Mouse (Mus musculus): ENCODE results near the gene Zfp568. TPM values are rescaled to one million over a fixed set of nuclear protein-coding genes. Genes with fewer than 3 reads are reported as not detected.

The Zfp568 gene
- total and polyA plus RNA-seq, 2 experiments from 2014 or later = 2.1 to 7.3 TPM

DNA sequence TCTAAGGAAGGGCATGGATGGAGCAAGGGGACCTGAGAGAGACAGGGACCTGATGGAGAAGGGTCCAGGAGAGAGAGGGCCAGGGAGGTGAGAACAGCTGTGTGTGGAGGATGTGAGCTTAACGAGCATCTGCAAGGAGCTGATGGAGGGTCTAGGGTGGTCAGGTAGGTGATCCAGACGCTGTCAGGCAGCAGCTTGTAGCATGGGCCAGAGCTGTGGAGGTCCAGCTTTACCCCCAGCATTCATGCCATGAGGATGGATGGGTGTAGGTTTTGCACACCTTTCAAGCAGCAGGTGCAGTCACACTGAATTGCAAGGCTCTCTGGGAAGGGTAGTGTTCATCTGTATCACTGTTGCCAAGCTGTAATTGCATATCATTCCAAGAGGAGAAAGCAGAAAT is 35.8 kb downstream of the Zfp568 start:
- peaks cover 65% of the 10 kb centered on the region for H3K36me3 ChIP-seq (ENCODE audit: insufficient read depth)
- no peak for ATAC-seq
- no peak for TF ChIP-seq CTCF (IDR thresholded peaks at IDR 0.05; ENCODE audit: low read depth)

DNA sequence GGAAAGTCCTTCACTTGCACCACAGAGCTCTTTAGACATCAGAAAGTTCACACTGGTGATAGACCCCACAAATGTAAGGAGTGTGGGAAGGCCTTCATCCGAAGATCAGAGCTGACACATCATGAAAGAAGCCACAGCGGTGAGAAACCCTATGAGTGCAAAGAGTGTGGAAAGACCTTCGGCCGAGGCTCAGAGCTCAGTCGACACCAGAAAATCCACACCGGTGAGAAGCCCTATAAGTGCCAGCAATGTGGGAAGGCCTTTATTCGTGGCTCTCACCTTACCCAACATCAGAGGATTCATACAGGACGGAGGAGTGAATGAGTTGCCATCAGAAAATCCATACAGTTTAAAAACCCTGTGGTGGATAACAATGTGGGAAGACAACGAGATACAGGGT is 39.6 kb downstream of the Zfp568 start:
- no peaks in the 10 kb centered on the region for H3K9me3 ChIP-seq (ENCODE audit: low read length)
- H3K27ac ChIP-seq (ENCODE audit: low read depth, low read length) = no peak overlapping the region
- no peak overlapping the region for H3K4me2 ChIP-seq (ENCODE audit: low read depth)
- peaks cover 49% of the 10 kb centered on the region for H3K36me3 ChIP-seq (ENCODE audit: insufficient read depth)
- no peaks in the 10 kb centered on the region for H3K27me3 ChIP-seq (ENCODE audit: insufficient read depth, low read length)
- no peaks in the 10 kb centered on the region for H3K4me1 ChIP-seq (ENCODE audit: insufficient read depth)
- DNase-seq = no peak
- no peak for ATAC-seq
- TF ChIP-seq CTCF (IDR thresholded peaks at IDR 0.05; ENCODE audit: low read depth) = no peak
- no peak overlapping the region for H3K9ac ChIP-seq
- H3K4me3 ChIP-seq (ENCODE audit: low read depth, low read length) = no peak overlapping the region
- WGBS = 95% methylated on average over 9 of the region's 9 CpGs

More for the DNA sequence above, 35.8 kb downstream of the Zfp568 start:
- Histone ChIP-seq H3K27ac (ENCODE audit: low read depth, low read length) (no peak overlapping the region), H3K4me2 (ENCODE audit: low read depth) (no peak overlapping the region), H3K4me1 (ENCODE audit: insufficient read depth) (no peaks in the 10 kb centered on the region), H3K27me3 (ENCODE audit: insufficient read depth, low read length) (no peaks in the 10 kb centered on the region), H3K9ac (no peak overlapping the region), H3K9me3 (ENCODE audit: low read length) (no peaks in the 10 kb centered on the region), H3K4me3 (ENCODE audit: low read depth, low read length) (no peak overlapping the region)
- no peak for DNase-seq
- WGBS = 97% methylated on average over 2 of the region's 2 CpGs

DNA sequence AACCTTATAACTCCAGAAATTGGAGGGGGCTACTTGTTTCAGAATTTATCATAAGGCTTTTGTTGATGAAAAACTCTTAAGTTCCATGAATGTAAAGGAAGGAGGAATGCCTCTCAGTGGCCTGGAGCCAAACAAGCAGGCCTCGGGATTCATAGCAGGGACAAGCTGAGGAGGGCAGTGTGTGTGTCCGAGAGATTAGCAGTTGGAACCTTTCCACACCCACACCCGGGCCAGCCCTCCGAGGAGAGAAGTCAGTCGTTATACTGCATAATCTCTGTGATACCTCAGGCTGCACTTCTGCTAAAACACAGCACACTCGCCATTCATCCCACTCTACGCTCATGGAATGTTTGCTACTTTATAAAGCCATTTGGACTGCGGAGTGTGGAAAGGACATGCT is 40.0 kb downstream of the Zfp568 start:
- DNase-seq = no peak
- no peaks in the 10 kb centered on the region for H3K27me3 ChIP-seq (ENCODE audit: insufficient read depth, low read length)
- ATAC-seq = no peak
- 88% methylated on average over 8 of the region's 8 CpGs for WGBS
- no peak overlapping the region for H3K27ac ChIP-seq (ENCODE audit: low read depth, low read length)
- H3K9ac ChIP-seq = no peak overlapping the region
- no peak overlapping the region for H3K4me3 ChIP-seq (ENCODE audit: low read depth, low read length)
- peaks cover 45% of the 10 kb centered on the region for H3K36me3 ChIP-seq (ENCODE audit: insufficient read depth)
- no peak overlapping the region for H3K4me2 ChIP-seq (ENCODE audit: low read depth)
- TF ChIP-seq CTCF (IDR thresholded peaks at IDR 0.05; ENCODE audit: low read depth) = no peak
- no peaks in the 10 kb centered on the region for H3K4me1 ChIP-seq (ENCODE audit: insufficient read depth)
- no peaks in the 10 kb centered on the region for H3K9me3 ChIP-seq (ENCODE audit: low read length)

DNA sequence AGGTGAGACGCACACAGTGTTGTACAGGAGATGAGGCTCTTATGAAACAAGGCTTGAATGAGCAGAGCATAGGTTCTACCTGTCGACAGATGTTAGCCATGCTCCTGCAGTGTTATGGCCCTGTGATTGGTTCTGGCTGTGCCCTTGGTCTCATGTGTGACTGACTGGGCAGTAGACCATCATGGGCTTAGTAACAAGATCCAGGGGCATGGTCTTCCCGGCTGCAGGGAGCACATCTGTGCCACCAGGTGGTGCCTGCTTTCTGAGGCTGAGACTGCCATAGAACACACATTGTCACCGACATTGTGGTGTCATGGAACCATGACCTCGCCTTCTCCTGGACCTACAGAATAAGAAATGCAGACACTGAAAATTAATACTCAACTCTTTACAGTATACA is 41.6 kb downstream of the Zfp568 start:
- H3K27ac ChIP-seq (ENCODE audit: low read depth, low read length) = no peak overlapping the region
- H3K9me3 ChIP-seq (ENCODE audit: low read length) = no peaks in the 10 kb centered on the region
- peaks cover 42% of the 10 kb centered on the region for H3K36me3 ChIP-seq (ENCODE audit: insufficient read depth)
- H3K27me3 ChIP-seq (ENCODE audit: insufficient read depth, low read length) = no peaks in the 10 kb centered on the region
- no peak overlapping the region for H3K9ac ChIP-seq
- ATAC-seq (no peak), DNase-seq (no peak)
- no peak overlapping the region for H3K4me2 ChIP-seq (ENCODE audit: low read depth)
- no peaks in the 10 kb centered on the region for H3K4me1 ChIP-seq (ENCODE audit: insufficient read depth)
- TF ChIP-seq CTCF (IDR thresholded peaks at IDR 0.05; ENCODE audit: low read depth) = 0 out of 2 replicates have a peak, but pooled peaks have one; percentile 16
- 83% methylated on average over 5 of the region's 5 CpGs for WGBS
- H3K4me3 ChIP-seq (ENCODE audit: low read depth, low read length) = no peak overlapping the region

DNA sequence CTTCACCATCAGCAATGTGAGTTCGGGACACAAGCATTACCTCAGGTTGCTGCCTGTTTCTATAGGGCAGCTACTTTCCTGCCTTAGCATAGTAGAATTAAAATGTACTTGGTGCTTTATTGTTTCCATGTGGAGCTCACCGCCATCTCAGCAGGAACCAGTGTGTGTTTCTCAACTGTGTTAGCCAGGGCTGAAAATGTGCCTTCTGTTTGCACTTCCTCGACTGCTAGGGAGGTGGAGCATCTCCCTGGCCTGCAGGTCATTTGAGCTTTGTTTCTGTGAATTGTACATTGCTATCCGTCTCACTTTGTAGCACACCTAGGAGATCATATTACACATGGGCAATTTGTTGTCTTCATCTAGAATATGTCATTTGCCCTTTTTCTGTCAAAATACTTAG is 43.6 kb downstream of the Zfp568 start:
- no peak for TF ChIP-seq CTCF (IDR thresholded peaks at IDR 0.05; ENCODE audit: low read depth)
- H3K9me3 ChIP-seq (ENCODE audit: low read length) = no peaks in the 10 kb centered on the region
- H3K4me2 ChIP-seq (ENCODE audit: low read depth) = no peak overlapping the region
- no peak overlapping the region for H3K27ac ChIP-seq (ENCODE audit: low read depth, low read length)
- WGBS = 77% methylated on average over 4 of the region's 4 CpGs
- H3K4me3 ChIP-seq (ENCODE audit: low read depth, low read length) = no peak overlapping the region
- no peak for ATAC-seq
- no peaks in the 10 kb centered on the region for H3K4me1 ChIP-seq (ENCODE audit: insufficient read depth)
- no peak for DNase-seq
- H3K27me3 ChIP-seq (ENCODE audit: insufficient read depth, low read length) = no peaks in the 10 kb centered on the region
- no peak overlapping the region for H3K9ac ChIP-seq
- H3K36me3 ChIP-seq (ENCODE audit: insufficient read depth) = peaks cover 33% of the 10 kb centered on the region

DNA sequence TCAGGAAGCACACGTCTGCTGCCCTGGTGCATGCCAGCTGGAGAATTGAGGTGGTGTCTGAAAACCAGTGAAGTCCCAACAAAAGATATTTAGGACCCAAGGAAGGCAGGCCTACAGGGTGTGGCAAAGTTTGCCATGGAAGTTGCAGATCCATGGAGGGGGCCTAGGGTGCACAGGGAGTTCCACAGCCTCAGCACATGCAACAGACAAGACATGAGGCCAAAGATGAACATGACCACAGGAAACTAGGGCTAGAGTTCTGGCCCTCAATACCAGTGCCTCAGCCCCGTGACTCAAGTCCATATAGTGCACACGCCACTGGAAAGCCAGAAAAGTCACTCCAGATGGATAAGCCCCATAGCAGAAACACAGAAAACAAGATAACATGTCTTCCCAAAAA is 44.8 kb downstream of the Zfp568 start:
- Histone ChIP-seq H3K27me3 (ENCODE audit: insufficient read depth, low read length) (no peaks in the 10 kb centered on the region), H3K4me3 (ENCODE audit: low read depth, low read length) (no peak overlapping the region), H3K9me3 (ENCODE audit: low read length) (no peaks in the 10 kb centered on the region), H3K9ac (no peak overlapping the region), H3K4me1 (ENCODE audit: insufficient read depth) (no peaks in the 10 kb centered on the region), H3K36me3 (ENCODE audit: insufficient read depth) (peaks cover 21% of the 10 kb centered on the region), H3K27ac (ENCODE audit: low read depth, low read length) (no peak overlapping the region), H3K4me2 (ENCODE audit: low read depth) (no peak overlapping the region)
- 91% methylated on average over 3 of the region's 3 CpGs for WGBS
- TF ChIP-seq CTCF (IDR thresholded peaks at IDR 0.05; ENCODE audit: low read depth) = no peak
- ATAC-seq (no peak), DNase-seq (no peak)

DNA sequence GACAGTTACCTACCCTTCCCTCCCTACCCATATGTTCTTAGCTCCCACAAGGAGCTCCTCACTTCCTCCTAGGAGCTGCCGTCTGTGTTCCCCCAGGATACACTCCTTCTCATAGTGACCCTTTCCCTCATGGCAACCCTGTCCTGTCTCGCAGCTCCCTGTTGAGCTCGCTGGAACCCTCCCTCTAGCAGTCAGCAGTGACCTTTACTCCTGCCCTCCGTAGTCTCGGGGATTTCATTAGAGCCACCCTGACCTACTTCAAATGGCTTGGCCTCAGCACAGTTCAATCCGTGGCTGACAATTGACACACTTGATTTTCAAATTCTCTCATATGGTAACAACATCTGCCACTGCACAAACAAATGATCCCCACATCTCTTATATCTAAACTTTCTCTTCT is 46.9 kb downstream of the Zfp568 start:
- no peak overlapping the region for H3K4me3 ChIP-seq (ENCODE audit: low read depth, low read length)
- WGBS = 51% methylated on average over 6 of the region's 6 CpGs
- ATAC-seq = no peak

DNA sequence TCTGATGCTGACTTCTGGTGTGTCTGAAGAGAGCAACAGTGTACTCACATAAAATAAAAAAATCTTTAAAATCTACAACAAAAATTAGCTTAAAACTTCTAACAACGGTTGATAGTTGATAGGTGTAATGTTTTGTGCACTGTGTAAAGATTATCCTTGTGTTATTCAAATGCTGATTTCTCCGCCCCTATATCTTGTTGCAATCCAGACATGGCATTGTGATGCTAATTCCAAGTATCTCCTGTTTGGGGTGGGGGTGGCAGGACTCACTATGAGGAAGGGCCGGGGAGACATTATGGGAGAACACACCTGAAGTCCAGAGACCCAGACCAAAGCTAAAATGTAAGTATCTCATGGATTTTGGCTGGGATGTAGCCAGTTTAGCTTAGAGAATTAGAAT is 47.6 kb downstream of the Zfp568 start:
- H3K27me3 ChIP-seq (ENCODE audit: insufficient read depth, low read length) = no peaks in the 10 kb centered on the region
- WGBS = 68% methylated on average over 3 of the region's 3 CpGs
- H3K4me1 ChIP-seq (ENCODE audit: insufficient read depth) = no peaks in the 10 kb centered on the region
- no peak overlapping the region for H3K4me3 ChIP-seq (ENCODE audit: low read depth, low read length)
- H3K9ac ChIP-seq = no peak overlapping the region
- H3K27ac ChIP-seq (ENCODE audit: low read depth, low read length) = no peak overlapping the region
- no peak for TF ChIP-seq CTCF (IDR thresholded peaks at IDR 0.05; ENCODE audit: low read depth)
- ATAC-seq = no peak
- H3K36me3 ChIP-seq (ENCODE audit: insufficient read depth) = peaks cover 3% of the 10 kb centered on the region; the same call in 1 of the 2 replicates
- H3K9me3 ChIP-seq (ENCODE audit: low read length) = no peaks in the 10 kb centered on the region
- H3K4me2 ChIP-seq (ENCODE audit: low read depth) = no peak overlapping the region
- no peak for DNase-seq

More for the DNA sequence above, 46.9 kb downstream of the Zfp568 start:
- Histone ChIP-seq H3K9me3 (ENCODE audit: low read length) (no peaks in the 10 kb centered on the region), H3K36me3 (ENCODE audit: insufficient read depth) (peaks cover 9% of the 10 kb centered on the region; the same call in 1 of the 2 replicates), H3K4me2 (ENCODE audit: low read depth) (no peak overlapping the region), H3K9ac (no peak overlapping the region), H3K4me1 (ENCODE audit: insufficient read depth) (no peaks in the 10 kb centered on the region), H3K27ac (ENCODE audit: low read depth, low read length) (no peak overlapping the region), H3K27me3 (ENCODE audit: insufficient read depth, low read length) (no peaks in the 10 kb centered on the region)
- no peak for TF ChIP-seq CTCF (IDR thresholded peaks at IDR 0.05; ENCODE audit: low read depth)
- no peak for DNase-seq
